Mouse (Mus musculus): Measurements from ENCODE around the gene Sh3pxd2b. TPM values are rescaled to one million over a fixed set of nuclear protein-coding genes. Genes with fewer than 3 reads are reported as not detected.

Sh3pxd2b gene
- polyA plus RNA-seq (2015; fragmentation: Nextera tagmentation; extraction: Ambion mirVana), result 5.6 and 8.0 TPM in 2 replicates

DNA sequence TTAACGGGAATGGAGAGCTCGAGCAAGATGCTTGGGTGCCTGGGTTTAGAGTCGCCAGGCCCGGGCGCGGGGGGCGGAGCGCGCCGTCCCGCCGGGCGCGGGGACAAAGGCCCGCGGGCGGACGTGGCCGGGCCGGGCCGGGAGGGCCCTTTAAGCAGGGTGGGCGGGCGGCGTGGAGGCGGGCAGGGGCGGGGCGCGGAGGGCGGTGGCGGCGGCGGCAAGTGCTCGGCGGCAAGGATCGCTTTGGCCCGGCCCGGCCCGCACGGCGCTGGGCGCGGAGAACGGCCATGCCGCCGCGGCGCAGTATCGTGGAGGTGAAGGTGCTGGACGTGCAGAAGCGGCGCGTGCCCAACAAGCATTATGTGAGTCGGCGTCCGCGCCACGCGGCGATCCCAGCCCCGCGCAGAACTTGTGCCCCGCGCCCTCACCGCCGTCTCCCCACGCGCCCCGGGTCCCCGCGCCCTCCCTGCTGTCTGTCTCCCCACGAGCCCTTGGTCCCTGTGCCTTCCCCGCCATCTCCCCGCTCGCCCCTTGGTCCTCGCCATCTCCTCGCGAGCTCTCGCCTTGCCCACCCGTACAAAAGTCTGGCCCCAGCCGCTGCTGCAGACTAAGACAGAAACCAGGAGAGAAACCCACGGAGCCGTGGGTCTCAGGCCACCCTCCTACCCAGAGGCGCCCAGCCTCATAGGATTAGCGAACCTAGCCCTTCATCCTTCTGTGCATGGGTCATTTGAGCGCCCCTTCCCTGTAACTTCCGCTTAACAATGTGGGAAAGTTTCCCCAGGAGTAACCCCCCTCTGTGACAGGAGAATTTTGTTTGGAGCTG lies at the start of gene Sh3pxd2b:
TSS of gene Sh3pxd2b (plus strand) at position 214 of the 826 bp plus-strand sequence.

GRCm38 (mm10) chr11:32299865-32300264 lies 47.8 kb upstream of the Sh3pxd2b start, which contains the start of gene Hbq1a:
TSS of gene Hbq1a (plus strand) at chr11:32300069.

DNA sequence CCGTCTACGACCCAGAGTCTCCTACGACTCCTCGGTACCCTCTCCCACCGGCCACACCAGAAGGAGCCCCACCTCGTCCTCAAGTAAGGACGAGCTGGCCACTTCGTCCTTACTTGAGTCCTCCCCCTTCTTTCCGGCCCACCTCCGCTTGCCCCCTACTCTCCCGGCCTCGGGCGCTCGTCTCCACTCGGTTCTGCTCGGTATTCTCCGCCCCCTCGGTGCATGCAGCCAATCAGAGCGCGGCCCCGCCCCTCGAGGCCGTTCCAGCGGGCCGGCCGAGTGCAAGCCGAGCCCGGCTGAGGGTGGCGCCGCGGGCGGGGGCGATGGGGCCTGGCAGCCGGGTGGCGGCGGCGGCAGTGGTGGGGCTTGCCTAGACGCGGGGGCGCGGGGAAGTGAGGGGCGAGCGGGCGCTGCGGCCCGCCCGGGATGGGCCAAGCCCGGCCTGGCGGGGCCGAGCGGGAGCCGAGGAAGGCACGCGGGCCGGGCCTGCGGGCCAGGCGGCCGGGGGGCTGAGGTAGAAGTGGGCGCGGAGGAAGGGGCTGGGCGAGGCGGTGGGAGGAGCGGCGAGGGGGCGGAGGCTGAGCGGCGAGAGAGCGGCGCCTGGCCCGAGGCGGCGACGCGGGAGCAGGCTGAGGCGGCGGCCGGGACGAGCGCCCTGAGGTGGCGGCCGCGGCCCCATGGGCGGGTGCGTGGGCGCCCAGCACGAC lies 107.3 kb downstream of the Sh3pxd2b start, which contains the start of gene Ubtd2:
TSS of gene Ubtd2 (plus strand) at position 571 of the 707 bp plus-strand sequence.

Other genes starting within 250 kb of the Sh3pxd2b start
- gene Il9r, start 147.5 kb upstream of the Sh3pxd2b start, polyA plus RNA-seq (2015; fragmentation: Nextera tagmentation; extraction: Ambion mirVana), result 0.25 and 0.32 TPM in 2 replicates
- 54.3 and 85.1 TPM in 2 replicates for gene Snrnp25, start 142.4 kb upstream of the Sh3pxd2b start, polyA plus RNA-seq (2015; fragmentation: Nextera tagmentation; extraction: Ambion mirVana)
- gene Rhbdf1, start 125.5 kb upstream of the Sh3pxd2b start, polyA plus RNA-seq (2015; fragmentation: Nextera tagmentation; extraction: Ambion mirVana), result 38.0 and 45.8 TPM in 2 replicates
- 31.8 and 38.2 TPM in 2 replicates for gene Mpg, start 121.3 kb upstream of the Sh3pxd2b start, polyA plus RNA-seq (2015; fragmentation: Nextera tagmentation; extraction: Ambion mirVana)
- gene Nprl3, start 80.1 kb upstream of the Sh3pxd2b start, polyA plus RNA-seq (2015; fragmentation: Nextera tagmentation; extraction: Ambion mirVana), result 26.1 and 45.7 TPM in 2 replicates
- 0.76 and 2.2 TPM in 2 replicates for gene Hba-x, start 71.4 kb upstream of the Sh3pxd2b start, polyA plus RNA-seq (2015; fragmentation: Nextera tagmentation; extraction: Ambion mirVana)
- gene Hba-a1, start 64.3 kb upstream of the Sh3pxd2b start, polyA plus RNA-seq (2015; fragmentation: Nextera tagmentation; extraction: Ambion mirVana), result 5,004 and 6,789 TPM in 2 replicates
- gene Hbq1b, start 60.9 kb upstream of the Sh3pxd2b start, polyA plus RNA-seq (2015; fragmentation: Nextera tagmentation; extraction: Ambion mirVana), result 6.0 and 6.7 TPM in 2 replicates
- 12,058 and 16,203 TPM in 2 replicates for gene Hba-a2, start 51.3 kb upstream of the Sh3pxd2b start, polyA plus RNA-seq (2015; fragmentation: Nextera tagmentation; extraction: Ambion mirVana)
- 0.72 and 0.87 TPM in 2 replicates for gene Hbq1a, start 47.8 kb upstream of the Sh3pxd2b start, polyA plus RNA-seq (2015; fragmentation: Nextera tagmentation; extraction: Ambion mirVana)
- 20.8 and 26.3 TPM in 2 replicates for gene Ubtd2, start 107.5 kb downstream of the Sh3pxd2b start, polyA plus RNA-seq (2015; fragmentation: Nextera tagmentation; extraction: Ambion mirVana)
- 0.47 TPM in 1 of 2 replicates, not detected in the other for gene Efcab9, start 184.3 kb downstream of the Sh3pxd2b start, polyA plus RNA-seq (2015; fragmentation: Nextera tagmentation; extraction: Ambion mirVana)
- gene Stk10, start 185.5 kb downstream of the Sh3pxd2b start, polyA plus RNA-seq (2015; fragmentation: Nextera tagmentation; extraction: Ambion mirVana), result 2.1 and 2.4 TPM in 2 replicates

Data from adrenal gland, postnatal 0 days (tissue).